Mouse (Mus musculus): ENCODE measurements around the gene Cdca8.

- TF ChIP-seq POLR2A (IDR thresholded peaks at IDR 0.05; ENCODE audit: insufficient read depth, low read depth, low read length) (no peak), CTCF (IDR thresholded peaks at IDR 0.05; ENCODE audit: insufficient read depth, low read depth, low read length) (no peak)
Measured at GRCm38 (mm10) chr4:124936613-124937471, 2.3 kb downstream of the Cdca8 start, which contains the start of gene 9930104L06Rik.
